Mouse (Mus musculus) midbrain, embryonic 11.5 days (tissue): ENCODE results near the gene Mab21l2. TPM values are rescaled to one million over a fixed set of nuclear protein-coding genes. Genes with fewer than 3 reads are reported as not detected.

Source experiments
- ATAC-seq: fragments of 200-750 bp; cut with Nextera tagmentation; 2 replicates; pipeline ENCODE4 v1.8.0; 2017; ENCODE audit warnings: moderate TSS enrichment, moderate library complexity; ENCODE audit not compliant: low FRiP score
- DNase-seq: peaks from one replicate; pipeline ENCODE4 v3.0.0; 2015; ENCODE audit warnings: low spot score; ENCODE audit errors: missing footprints
- H3K27ac ChIP-seq: fragments of 300-500 bp; sonication (generic); 2 replicates; pipeline ENCODE4 v1.5.1; 2014; ENCODE audit warnings: low read depth, low read length
- H3K27me3 ChIP-seq: fragments of 300-500 bp; sonication (generic); 2 replicates; pipeline ENCODE4 v1.6.1; 2014; ENCODE audit warnings: mild to moderate bottlenecking, low read length, moderate library complexity, mixed read lengths; ENCODE audit not compliant: control insufficient read depth, insufficient read depth
- H3K36me3 ChIP-seq: fragments of 300-500 bp; sonication (generic); 2 replicates; pipeline ENCODE4 v1.6.1; 2014; ENCODE audit warnings: mild to moderate bottlenecking, low read length, moderate library complexity, mixed read lengths; ENCODE audit not compliant: control insufficient read depth, insufficient read depth
- H3K4me1 ChIP-seq: fragments of 300-500 bp; sonication (generic); 2 replicates; pipeline ENCODE4 v1.6.1; 2014; ENCODE audit warnings: low read length; ENCODE audit not compliant: control insufficient read depth, insufficient read depth
- H3K4me2 ChIP-seq: fragments of 300-500 bp; sonication (generic); 2 replicates; pipeline ENCODE4 v1.6.1; 2014; ENCODE audit warnings: mild to moderate bottlenecking, moderate library complexity
- H3K4me3 ChIP-seq: fragments of 300-500 bp; sonication (generic); 2 replicates; pipeline ENCODE4 v1.5.1; 2014; ENCODE audit warnings: low read depth, low read length
- H3K9ac ChIP-seq: fragments of 300-500 bp; sonication (generic); 2 replicates; pipeline ENCODE4 v1.6.1; 2014; ENCODE audit warnings: low read length
- H3K9me3 ChIP-seq: fragments of 300-500 bp; sonication (generic); 2 replicates; pipeline ENCODE4 v1.6.1; 2016; ENCODE audit warnings: low read length; ENCODE audit not compliant: control insufficient read depth
- WGBS: fragments of 180-500 bp; shearing (Covaris S2); extraction: QIAGEN DNeasy Blood & Tissue Kit; methylation state at CpG from one replicate; pipeline ENCODE4 v1.1.7; 2014; 5-methylcytosine and 5-hydroxymethylcytosine counted together
- polyA plus RNA-seq: library from polyadenylated mRNA; unstranded; fragments of >200 nt; fragmentation: Nextera tagmentation; extraction: Ambion mirVana; gene quantifications from 2 replicates; pipeline ENCODE4 v1.2.1, GENCODE M21; 2014

The Mab21l2 gene
- polyA plus RNA-seq, 1 experiment from 2014 or later, result 107 TPM

DNA sequence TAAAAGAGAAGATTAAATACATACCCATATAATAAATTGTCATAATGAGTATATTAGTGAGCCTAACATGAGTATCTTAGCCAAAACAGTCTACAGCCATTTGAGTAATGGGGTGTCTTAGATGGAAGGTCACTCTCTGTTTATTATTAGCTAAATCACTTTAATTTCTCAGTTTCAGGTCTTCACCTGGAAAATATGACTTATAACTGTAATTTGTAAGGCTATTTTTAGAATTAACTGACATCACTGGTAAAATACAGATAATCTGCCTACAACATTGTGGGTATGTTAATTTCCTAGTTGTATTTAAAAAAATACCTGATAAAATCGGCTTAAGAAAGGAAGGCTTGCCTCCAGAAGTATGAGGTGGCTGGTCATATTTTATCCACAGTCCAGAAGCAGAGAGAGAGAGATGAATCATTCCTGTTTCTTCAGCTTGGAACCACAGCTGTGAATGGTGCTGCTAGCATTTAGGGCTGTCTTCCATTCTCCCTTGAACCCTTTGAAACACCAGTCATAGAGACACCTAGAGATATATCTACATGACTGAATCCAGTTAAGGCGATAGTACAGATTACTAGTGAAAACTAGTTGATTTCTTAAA is 29.8 kb downstream of the Mab21l2 start:
- H3K4me3 ChIP-seq, result no peak overlapping the region
- H3K27me3 ChIP-seq, result no peaks in the 10 kb centered on the region
- H3K9me3 ChIP-seq, result no peaks in the 10 kb centered on the region
- H3K9ac ChIP-seq, result no peak overlapping the region
- H3K36me3 ChIP-seq, result no peaks in the 10 kb centered on the region
- WGBS, result 90% methylated on average over 2 of the region's 2 CpGs
- ATAC-seq (no peak), DNase-seq (peak; percentile 56)
- H3K4me1 ChIP-seq, result no peaks in the 10 kb centered on the region; the same call in 1 of the 2 replicates
- H3K4me2 ChIP-seq, result no peak overlapping the region
- H3K27ac ChIP-seq, result no peak overlapping the region

DNA sequence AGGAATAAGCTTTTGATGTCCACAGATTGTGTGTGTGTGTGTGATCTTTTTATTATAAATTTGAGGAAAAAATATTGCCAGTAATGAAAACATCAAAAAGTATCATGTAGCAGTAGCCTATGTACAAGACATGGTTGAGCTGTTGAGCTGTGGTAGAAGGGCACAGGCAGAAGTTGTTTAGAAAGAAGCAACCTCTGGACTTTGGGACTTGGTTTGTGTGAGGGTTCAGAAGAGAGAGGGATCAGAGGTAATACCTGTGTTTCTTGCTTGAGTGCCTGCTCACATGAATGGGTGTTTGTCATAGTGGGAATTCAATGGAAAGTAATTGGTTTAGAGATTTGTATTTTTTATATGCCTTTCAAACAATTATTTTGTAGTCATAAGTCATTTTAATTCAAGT is 47.8 kb downstream of the Mab21l2 start:
- DNase-seq (no peak), ATAC-seq (no peak)
- Histone ChIP-seq H3K4me3 (no peak overlapping the region), H3K36me3 (no peaks in the 10 kb centered on the region), H3K4me2 (no peak overlapping the region), H3K9ac (no peak overlapping the region), H3K27ac (no peak overlapping the region), H3K9me3 (no peaks in the 10 kb centered on the region), H3K4me1 (no peaks in the 10 kb centered on the region), H3K27me3 (no peaks in the 10 kb centered on the region)
